Mouse (Mus musculus) limb, embryonic 15.5 days (tissue): ENCODE results near the gene Fuom. TPM values are rescaled to one million over a fixed set of nuclear protein-coding genes. Genes with fewer than 3 reads are reported as not detected.

Experiments
- ATAC-seq: fragments of 200-750 bp; cut with Nextera tagmentation; 2 replicates; pipeline ENCODE4 v1.8.0; 2017; ENCODE audit warnings: low read depth, moderate TSS enrichment; ENCODE audit not compliant: insufficient number of reproducible peaks, low FRiP score, low TSS enrichment
- H3K27ac ChIP-seq: fragments of 300-500 bp; sonication (generic); 2 replicates; pipeline ENCODE4 v1.5.1; 2015; ENCODE audit warnings: moderate library complexity, mild to moderate bottlenecking, inconsistent platforms
- H3K27me3 ChIP-seq: fragments of 300-500 bp; sonication (generic); 2 replicates; pipeline ENCODE4 v1.6.1; 2015; ENCODE audit warnings: inconsistent platforms
- H3K36me3 ChIP-seq: fragments of 300-500 bp; sonication (generic); 2 replicates; pipeline ENCODE4 v1.6.1; 2015; ENCODE audit warnings: inconsistent platforms
- H3K4me1 ChIP-seq: fragments of 300-500 bp; sonication (generic); 2 replicates; pipeline ENCODE4 v1.6.1; 2015; ENCODE audit warnings: inconsistent platforms
- H3K4me2 ChIP-seq: fragments of 300-500 bp; sonication (generic); 2 replicates; pipeline ENCODE4 v1.6.1; 2015; ENCODE audit warnings: mild to moderate bottlenecking, inconsistent platforms
- H3K4me3 ChIP-seq: fragments of 300-500 bp; sonication (generic); 2 replicates; pipeline ENCODE4 v1.5.1; 2015; ENCODE audit warnings: mild to moderate bottlenecking, inconsistent platforms
- H3K9ac ChIP-seq: fragments of 300-500 bp; sonication (generic); 2 replicates; pipeline ENCODE4 v1.6.1; 2015; ENCODE audit warnings: inconsistent platforms
- H3K9me3 ChIP-seq: fragments of 300-500 bp; sonication (generic); 2 replicates; pipeline ENCODE4 v1.6.1; 2016; ENCODE audit warnings: inconsistent platforms
- WGBS: fragments of 180-500 bp; shearing (Covaris S2); methylation state at CpG from one replicate; pipeline ENCODE4 v1.1.7; 2015; 5-methylcytosine and 5-hydroxymethylcytosine counted together
- polyA plus RNA-seq: library from polyadenylated mRNA; unstranded; fragments of >200 nt; fragmentation: Nextera tagmentation; extraction: Ambion mirVana; gene quantifications from 2 replicates; pipeline ENCODE4 v1.2.1, GENCODE M21; 2015

The Fuom gene
- polyA plus RNA-seq, 1 experiment from 2014 or later, result 22.3 TPM

DNA sequence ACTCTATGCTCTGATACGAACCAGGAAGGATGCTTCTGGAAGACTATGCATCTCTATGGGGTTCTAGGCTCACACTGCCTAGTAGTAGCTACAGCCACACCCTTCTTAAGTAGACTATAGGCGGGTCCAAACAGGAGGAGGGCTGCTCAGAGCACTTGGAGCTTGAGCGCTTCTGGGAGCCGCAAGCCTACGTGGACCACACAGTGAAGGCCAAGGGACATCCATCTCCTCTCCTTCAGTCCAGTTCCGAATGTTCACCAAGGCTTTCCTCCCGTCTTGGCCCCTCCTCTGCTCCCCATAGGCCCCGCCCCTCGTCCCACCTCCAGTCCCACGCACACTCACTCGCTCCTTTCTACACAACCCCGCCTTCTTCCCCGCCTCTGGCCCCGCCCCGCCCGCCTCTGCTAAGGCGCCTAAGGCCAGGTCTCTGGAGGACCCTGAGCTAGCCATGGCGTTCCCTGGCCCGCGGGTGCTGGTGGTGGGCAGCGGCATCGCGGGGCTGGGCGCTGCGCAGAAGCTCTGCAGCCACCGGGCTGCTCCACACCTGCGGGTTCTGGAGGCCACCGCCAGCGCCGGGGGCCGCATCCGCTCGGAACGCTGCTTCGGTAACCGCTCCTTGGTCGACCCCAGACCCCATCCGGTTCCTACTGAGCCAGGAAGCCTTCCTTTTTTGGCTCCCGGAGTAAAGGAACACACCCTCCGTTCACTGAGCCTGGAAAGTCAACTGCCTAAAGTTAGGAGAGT, 23.2 kb upstream of the Fuom start:
- Histone ChIP-seq H3K9me3 (no peaks in the 10 kb centered on the region), H3K27ac (peak overlapping the region; percentile 43; the same call in 1 of the 2 replicates), H3K9ac (peak overlapping the region; percentile 58), H3K36me3 (peaks cover 13% of the 10 kb centered on the region), H3K4me1 (peaks cover 15% of the 10 kb centered on the region), H3K27me3 (no peaks in the 10 kb centered on the region), H3K4me2 (peak overlapping the region; percentile 55), H3K4me3 (peak overlapping the region; percentile 62)
- WGBS, result 2% methylated on average over 40 of the region's 40 CpGs
- ATAC-seq, result peak; percentile 92

DNA sequence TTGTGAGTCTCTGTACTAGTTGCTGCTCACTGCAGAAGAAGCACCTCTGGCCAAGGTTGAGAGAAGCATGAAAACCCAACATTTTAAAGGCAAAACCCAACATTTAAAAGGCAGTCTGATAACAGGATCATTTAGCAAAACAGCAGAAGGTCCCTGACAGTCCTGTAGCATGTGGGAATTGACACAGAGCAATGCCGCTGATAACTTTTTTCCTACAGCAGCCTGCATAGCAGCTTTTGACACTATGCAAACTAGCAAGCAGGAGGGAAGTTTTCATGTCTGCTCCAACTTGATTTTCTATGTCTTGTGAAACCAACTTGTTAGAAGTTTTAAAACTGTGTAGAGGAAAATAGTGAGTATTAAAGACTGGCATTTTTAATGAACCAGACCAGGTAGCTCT, 22.1 kb upstream of the Fuom start:
- Histone ChIP-seq H3K4me2 (no peak overlapping the region), H3K4me3 (no peak overlapping the region), H3K4me1 (peaks cover 15% of the 10 kb centered on the region), H3K9ac (no peak overlapping the region), H3K9me3 (no peaks in the 10 kb centered on the region), H3K27ac (no peak overlapping the region), H3K36me3 (peaks cover 3% of the 10 kb centered on the region; the same call in 1 of the 2 replicates), H3K27me3 (no peaks in the 10 kb centered on the region)
- ATAC-seq, result no peak
- WGBS, result 84% methylated on average over 1 of the region's 1 CpGs

DNA sequence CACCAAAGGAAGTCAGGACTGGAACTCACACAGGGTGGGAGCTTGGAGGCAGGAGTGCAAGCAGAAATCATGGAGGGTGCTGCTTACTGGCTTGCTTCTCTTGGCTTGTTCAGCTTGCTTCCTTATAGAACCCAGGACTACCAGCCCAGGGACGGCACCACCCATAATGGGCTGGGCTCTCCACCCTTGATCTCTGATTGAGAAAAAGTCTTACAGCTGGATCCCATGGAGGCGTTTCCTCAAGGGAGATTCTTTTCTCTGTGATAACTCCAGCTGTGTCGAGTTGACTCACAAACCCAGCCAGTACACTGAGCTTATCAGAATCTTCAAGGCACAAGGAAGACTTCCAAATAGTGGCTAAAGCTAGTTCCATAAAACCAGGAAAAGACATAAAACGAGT, 20.5 kb upstream of the Fuom start:
- WGBS, result 35% methylated on average over 4 of the region's 4 CpGs
- ATAC-seq, result no peak
- Histone ChIP-seq H3K9me3 (no peaks in the 10 kb centered on the region), H3K27me3 (no peaks in the 10 kb centered on the region), H3K27ac (peak overlapping the region; percentile 33; the same call in 1 of the 2 replicates), H3K4me1 (peaks cover 15% of the 10 kb centered on the region), H3K9ac (no peak overlapping the region), H3K4me3 (no peak overlapping the region), H3K4me2 (no peak overlapping the region), H3K36me3 (no peaks in the 10 kb centered on the region)

DNA sequence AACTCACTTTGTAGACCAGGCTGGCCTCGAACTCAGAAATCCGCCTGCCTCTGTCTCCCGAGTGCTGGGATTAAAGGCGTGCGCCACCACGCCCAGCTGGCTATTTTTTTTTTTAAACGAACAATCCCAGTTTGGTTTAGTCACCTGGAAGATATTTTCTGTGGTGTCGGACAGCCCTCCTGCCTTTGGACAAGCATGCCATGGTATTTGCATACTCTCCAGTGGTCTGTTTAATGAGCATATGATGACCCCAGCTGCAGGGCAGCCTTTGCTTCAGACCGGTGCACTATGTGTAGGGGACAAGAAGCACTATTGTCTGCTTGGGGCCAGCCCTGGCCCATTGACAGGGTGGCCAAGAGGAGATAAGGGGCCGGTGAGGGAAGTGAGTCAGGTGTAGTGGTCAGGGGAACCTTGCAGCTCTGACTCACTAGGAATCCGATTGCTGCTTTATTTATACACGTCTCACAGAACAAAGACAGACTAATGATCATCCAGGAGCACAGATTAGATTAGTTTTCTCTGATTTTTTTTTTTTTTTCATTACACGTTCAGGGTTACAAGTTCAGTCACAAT, 19.2 kb upstream of the Fuom start:
- Histone ChIP-seq H3K9me3 (no peaks in the 10 kb centered on the region), H3K4me1 (peaks cover 7% of the 10 kb centered on the region), H3K4me2 (no peak overlapping the region), H3K27ac (no peak overlapping the region), H3K4me3 (no peak overlapping the region), H3K27me3 (no peaks in the 10 kb centered on the region), H3K36me3 (no peaks in the 10 kb centered on the region), H3K9ac (no peak overlapping the region)
- no peak for ATAC-seq
- WGBS, result 79% methylated on average over 13 of the region's 13 CpGs

DNA sequence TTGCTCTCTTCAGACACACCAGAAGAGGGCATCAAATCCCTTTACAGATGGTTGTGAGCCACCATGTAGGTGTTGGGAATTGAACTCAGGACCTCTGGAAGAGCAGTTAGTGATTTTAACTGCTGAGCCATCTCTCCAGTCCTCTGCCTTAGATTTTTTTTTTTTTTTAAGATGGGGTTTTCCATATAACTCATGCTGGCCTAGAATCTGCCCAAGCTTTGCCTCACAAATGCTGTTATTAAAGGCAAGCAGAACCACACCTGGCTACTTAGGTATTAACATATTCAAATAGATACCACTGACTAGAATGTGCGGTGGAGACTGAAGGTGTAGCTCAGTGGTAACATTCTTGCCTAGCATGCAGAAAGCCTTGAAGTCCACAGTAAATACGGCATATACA, 18.2 kb upstream of the Fuom start:
- H3K4me1 ChIP-seq, result peaks cover 4% of the 10 kb centered on the region
- 93% methylated on average over 2 of the region's 2 CpGs for WGBS
- no peak overlapping the region for H3K9ac ChIP-seq
- no peaks in the 10 kb centered on the region for H3K9me3 ChIP-seq
- H3K4me3 ChIP-seq, result no peak overlapping the region
- no peak for ATAC-seq
- no peak overlapping the region for H3K27ac ChIP-seq
- no peaks in the 10 kb centered on the region for H3K27me3 ChIP-seq
- no peak overlapping the region for H3K4me2 ChIP-seq
- H3K36me3 ChIP-seq, result no peaks in the 10 kb centered on the region

DNA sequence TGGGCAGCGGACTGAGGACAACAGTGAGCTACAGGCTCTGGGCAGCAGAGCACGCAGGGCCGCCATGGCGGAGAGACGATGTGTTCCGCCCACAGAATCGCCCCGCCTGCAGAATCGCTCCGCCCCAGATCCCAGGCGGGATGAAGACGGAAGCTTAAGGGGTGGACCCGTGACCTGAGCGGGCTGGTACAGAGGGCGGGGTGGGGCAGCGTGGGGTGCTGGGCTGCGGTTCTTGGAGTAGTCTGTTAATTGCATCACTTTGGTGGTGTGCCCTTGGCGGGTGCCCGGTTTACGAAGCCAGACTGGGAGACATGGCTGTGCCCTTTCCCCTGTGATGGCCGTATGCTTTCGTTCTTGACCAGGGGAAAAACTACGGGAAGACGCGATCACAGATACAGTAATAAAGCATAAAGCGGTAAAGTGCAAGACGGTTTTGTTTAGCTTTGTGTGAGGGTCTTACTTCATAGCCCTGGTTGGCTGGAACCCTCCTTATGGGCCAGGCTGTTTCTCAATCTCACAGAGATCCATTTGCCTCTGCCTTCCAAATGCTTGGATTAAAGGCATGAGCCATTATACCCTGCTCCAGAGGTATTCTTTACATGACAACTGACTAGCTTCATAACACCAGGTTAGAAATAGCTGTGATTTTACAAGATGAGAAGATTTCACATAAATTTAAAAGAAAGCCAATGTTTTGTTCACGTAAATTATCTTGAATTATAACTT, 14.3 kb upstream of the Fuom start, which contains the start of gene Echs1:
TSS of gene Echs1 (minus strand) at position 148 of the 726 bp plus-strand sequence.
- peak; percentile 89 for ATAC-seq
- Histone ChIP-seq H3K27ac (peak within 1 kb of the TSS; percentile 91), H3K27me3 (no peaks in the 10 kb centered on the region), H3K4me2 (peak within 1 kb of the TSS; percentile 76), H3K9ac (peak within 1 kb of the TSS; percentile 71), H3K4me1 (0 out of 2 replicates have a peak, but pooled peaks cover 7% of the 10 kb centered on the region), H3K4me3 (peak within 1 kb of the TSS; percentile 74), H3K36me3 (peaks cover 15% of the 10 kb centered on the region), H3K9me3 (no peaks in the 10 kb centered on the region)
- 5% methylated on average over 28 of the region's 28 CpGs for WGBS

DNA sequence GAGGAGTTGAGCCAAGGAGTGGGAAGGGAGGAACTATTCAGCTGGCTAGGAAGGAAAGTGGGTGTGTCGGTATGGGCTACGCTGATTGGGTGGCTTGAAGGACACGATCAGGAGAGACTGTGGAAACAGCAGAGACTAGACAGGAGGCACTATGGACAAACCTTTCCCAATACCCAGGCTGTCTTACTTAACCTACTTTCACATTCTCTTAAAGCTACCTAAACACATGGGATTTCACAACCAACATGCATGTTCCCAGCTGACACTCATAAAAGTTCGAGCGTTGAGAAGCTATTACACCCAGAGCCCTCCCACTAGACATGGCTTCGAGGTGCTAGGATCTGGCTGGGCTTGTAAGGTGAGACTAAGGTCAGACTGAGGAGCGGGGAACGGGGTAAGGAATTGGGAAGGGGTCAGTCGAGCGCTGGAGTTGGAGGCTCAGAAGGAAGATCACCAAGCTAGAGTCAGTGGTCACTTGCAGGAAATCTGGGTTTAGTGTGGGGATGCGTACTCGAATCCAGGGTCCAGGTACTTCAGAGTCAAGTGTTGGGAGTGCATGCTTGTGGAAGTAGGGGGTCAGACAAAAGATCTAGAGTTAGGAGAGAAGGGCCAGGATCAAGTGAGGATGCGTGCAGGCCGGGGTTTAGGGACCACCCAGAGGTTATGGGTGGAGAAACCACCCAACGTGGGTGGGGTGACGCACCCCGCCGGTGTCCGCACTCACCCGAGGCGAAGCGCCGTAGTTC, 13.5 kb upstream of the Fuom start, which contains the start of gene Paox:
TSS of gene Paox (plus strand) at position 217 of the 746 bp plus-strand sequence.
- Histone ChIP-seq H3K4me2 (peak within 1 kb of the TSS; percentile 76), H3K27me3 (no peaks in the 10 kb centered on the region), H3K4me3 (peak within 1 kb of the TSS; percentile 74), H3K9ac (peak within 1 kb of the TSS; percentile 71), H3K9me3 (no peaks in the 10 kb centered on the region), H3K4me1 (0 out of 2 replicates have a peak, but pooled peaks cover 7% of the 10 kb centered on the region), H3K36me3 (peaks cover 23% of the 10 kb centered on the region), H3K27ac (peak within 1 kb of the TSS; percentile 91)
- ATAC-seq, result peak; percentile 79
- WGBS, result under 1% methylated on average over 23 of the region's 23 CpGs

DNA sequence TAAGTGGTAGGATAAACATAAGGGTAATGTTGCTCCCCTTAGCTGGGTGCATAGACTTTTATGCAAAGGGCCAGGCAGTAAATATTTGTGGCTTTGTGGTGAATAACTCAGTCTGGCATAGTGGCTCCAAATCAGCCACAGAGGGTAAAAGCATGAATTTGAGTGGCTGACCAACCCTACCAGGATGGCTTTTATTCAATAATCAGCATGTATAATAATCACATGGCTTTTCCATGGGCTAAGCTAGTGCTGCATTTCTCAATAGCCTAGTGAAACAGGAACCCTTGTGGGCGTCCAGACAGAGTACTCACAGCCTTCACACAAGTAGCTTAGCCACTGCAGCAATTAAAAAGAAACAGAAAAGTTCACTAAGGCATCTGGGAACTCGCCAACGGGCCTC, 9.7 kb upstream of the Fuom start:
- 58% methylated on average over 3 of the region's 3 CpGs for WGBS
- Histone ChIP-seq H3K4me1 (0 out of 2 replicates have a peak, but pooled peaks cover 7% of the 10 kb centered on the region), H3K27ac (no peak overlapping the region), H3K27me3 (no peaks in the 10 kb centered on the region), H3K36me3 (peaks cover 61% of the 10 kb centered on the region), H3K9ac (no peak overlapping the region), H3K9me3 (no peaks in the 10 kb centered on the region), H3K4me2 (no peak overlapping the region), H3K4me3 (no peak overlapping the region)
- ATAC-seq, result no peak

DNA sequence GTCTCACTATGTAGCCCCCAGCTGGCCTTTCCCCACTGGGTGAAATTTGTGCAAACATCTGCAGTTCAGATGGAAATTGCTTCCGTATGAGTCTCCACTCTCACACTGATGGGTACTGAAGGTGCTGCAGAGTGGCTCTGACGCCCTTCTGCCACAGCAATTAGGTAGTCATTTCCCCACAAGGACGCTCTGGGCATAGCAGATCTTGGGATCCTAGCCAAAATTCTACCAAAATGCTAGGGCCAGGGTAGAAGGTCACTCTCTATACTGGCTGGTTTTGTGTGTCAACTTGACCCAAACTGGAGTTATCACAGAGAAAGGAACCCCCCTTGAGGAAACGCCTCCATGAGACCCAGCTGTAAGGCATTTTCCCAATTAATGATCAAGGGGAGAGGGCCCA, 1.8 kb upstream of the Fuom start:
- peaks cover 14% of the 10 kb centered on the region for H3K4me1 ChIP-seq
- ATAC-seq, result no peak
- peaks cover 38% of the 10 kb centered on the region for H3K36me3 ChIP-seq
- 76% methylated on average over 4 of the region's 4 CpGs for WGBS
- no peak overlapping the region for H3K4me3 ChIP-seq
- no peak overlapping the region for H3K4me2 ChIP-seq
- no peak overlapping the region for H3K27ac ChIP-seq
- no peak overlapping the region for H3K9ac ChIP-seq
- no peaks in the 10 kb centered on the region for H3K9me3 ChIP-seq
- H3K27me3 ChIP-seq, result no peaks in the 10 kb centered on the region

DNA sequence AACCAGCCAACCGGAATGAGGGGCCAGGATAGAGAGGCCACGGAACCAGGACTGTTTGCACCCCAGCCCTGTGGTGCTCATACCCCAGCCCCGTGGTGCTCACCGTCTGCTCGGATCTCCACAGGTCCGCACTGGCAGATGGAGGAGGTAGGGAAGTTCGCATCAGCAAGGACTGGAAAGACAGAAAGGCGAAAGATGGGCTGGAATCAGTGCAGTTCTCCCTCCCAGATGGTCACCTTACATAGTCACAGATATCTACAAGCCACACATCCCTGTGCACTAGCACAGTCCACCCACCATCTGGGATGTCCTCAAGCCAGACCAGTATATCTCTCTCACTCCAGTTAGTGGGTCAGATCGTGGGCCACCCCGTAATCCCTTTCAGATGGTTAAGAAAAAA, 743 bp downstream of the Fuom start:
- Histone ChIP-seq H3K9ac (0 out of 2 replicates have a peak overlapping the region, but pooled peaks have one; percentile 21), H3K4me3 (peak overlapping the region; percentile 49), H3K4me1 (peaks cover 14% of the 10 kb centered on the region), H3K27me3 (no peaks in the 10 kb centered on the region), H3K4me2 (peak overlapping the region; percentile 80), H3K36me3 (peaks cover 17% of the 10 kb centered on the region), H3K27ac (no peak overlapping the region), H3K9me3 (no peaks in the 10 kb centered on the region)
- no peak for ATAC-seq
- WGBS, result 74% methylated on average over 10 of the region's 10 CpGs

DNA sequence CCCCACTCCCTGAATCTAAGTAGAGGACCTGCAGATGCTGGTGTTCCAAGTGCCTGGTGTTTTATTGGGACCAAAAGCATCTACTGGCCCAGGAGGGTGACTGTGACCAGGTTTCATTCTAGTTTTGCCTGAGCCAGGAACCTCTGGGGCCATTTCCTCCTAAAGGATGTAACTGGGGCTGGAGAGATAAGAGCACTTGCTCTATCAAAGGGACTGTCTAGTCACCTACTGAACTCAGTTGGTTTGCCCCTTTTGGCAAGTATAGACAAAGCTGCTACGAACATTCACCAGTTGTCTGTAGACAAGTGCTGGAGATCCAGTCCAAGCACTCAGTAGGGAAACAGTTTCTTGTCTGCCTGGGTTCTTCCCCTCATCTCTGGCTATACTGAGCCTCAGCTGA, 3.8 kb downstream of the Fuom start:
- 88% methylated on average over 1 of the region's 1 CpGs for WGBS
- H3K4me1 ChIP-seq, result peaks cover 19% of the 10 kb centered on the region
- no peaks in the 10 kb centered on the region for H3K9me3 ChIP-seq
- ATAC-seq, result no peak
- no peak overlapping the region for H3K9ac ChIP-seq
- H3K4me3 ChIP-seq, result no peak overlapping the region
- H3K4me2 ChIP-seq, result no peak overlapping the region
- H3K27me3 ChIP-seq, result no peaks in the 10 kb centered on the region
- H3K27ac ChIP-seq, result no peak overlapping the region
- 0 out of 2 replicates have a peak, but pooled peaks cover 3% of the 10 kb centered on the region for H3K36me3 ChIP-seq
